Mouse (Mus musculus) forebrain, embryonic 14.5 days (tissue): Measurements from ENCODE around the gene Nacc1. TPM values are rescaled to one million over a fixed set of nuclear protein-coding genes. Genes with fewer than 3 reads are reported as not detected.

Experiments used
- ATAC-seq: fragments of 200-750 bp; cut with Nextera tagmentation; 2 replicates; pipeline ENCODE4 v1.8.0; 2017; ENCODE audit warnings: mild to moderate bottlenecking, moderate library complexity
- DNase-seq: peaks from one replicate; pipeline ENCODE4 v3.0.0-alpha.2; 2015; ENCODE audit warnings: low spot score
- H3K27ac ChIP-seq: fragments of 300-500 bp; sonication (generic); 2 replicates; pipeline ENCODE4 v1.5.1; 2014; ENCODE audit warnings: low read depth, mild to moderate bottlenecking, control low read depth, low read length, moderate library complexity
- H3K27me3 ChIP-seq: fragments of 300-500 bp; sonication (generic); replicated peaks from 2 replicates; pipeline ENCODE4 v1.6.1; 2014; ENCODE audit warnings: low read length, control low read depth, mixed read lengths; ENCODE audit not compliant: control insufficient read depth, insufficient read depth
- H3K36me3 ChIP-seq: fragments of 300-500 bp; sonication (generic); 2 replicates; pipeline ENCODE4 v1.6.1; 2014; ENCODE audit warnings: low read length, control low read depth; ENCODE audit not compliant: control insufficient read depth, insufficient read depth
- H3K4me1 ChIP-seq: fragments of 300-500 bp; sonication (generic); 2 replicates; pipeline ENCODE4 v1.6.1; 2014; ENCODE audit warnings: antibody characterized with exemption, low read length, control low read depth; ENCODE audit not compliant: control insufficient read depth, insufficient read depth
- H3K4me2 ChIP-seq: fragments of 300-500 bp; sonication (generic); 2 replicates; pipeline ENCODE4 v1.6.1; 2014; ENCODE audit warnings: mild to moderate bottlenecking, control low read depth, low read length
- H3K4me3 ChIP-seq: fragments of 300-500 bp; sonication (generic); 2 replicates; pipeline ENCODE4 v1.5.1; 2014; ENCODE audit warnings: low read depth, low read length, control low read depth
- H3K9ac ChIP-seq: fragments of 300-500 bp; sonication (generic); 2 replicates; pipeline ENCODE4 v1.6.1; 2014; ENCODE audit warnings: mild to moderate bottlenecking, low read length, control low read depth, moderate library complexity
- H3K9me3 ChIP-seq: fragments of 300-500 bp; sonication (generic); replicated peaks from 2 replicates; pipeline ENCODE4 v1.6.1; 2016; ENCODE audit warnings: low read length, control low read depth, mixed read lengths; ENCODE audit not compliant: control insufficient read depth
- WGBS: fragments of 180-500 bp; shearing (Covaris S2); extraction: QIAGEN DNeasy Blood & Tissue Kit; methylation state at CpG from one replicate; pipeline ENCODE4 v1.1.7; 2014; 5-methylcytosine and 5-hydroxymethylcytosine counted together
- polyA plus RNA-seq: library from polyadenylated mRNA; unstranded; fragments of >200 nt; fragmentation: Nextera tagmentation; extraction: Ambion mirVana; gene quantifications from 2 replicates; pipeline ENCODE4 v1.2.1, GENCODE M21; 2014

The Nacc1 gene
- polyA plus RNA-seq, 1 experiment from 2014 or later, result 17.6 TPM

DNA sequence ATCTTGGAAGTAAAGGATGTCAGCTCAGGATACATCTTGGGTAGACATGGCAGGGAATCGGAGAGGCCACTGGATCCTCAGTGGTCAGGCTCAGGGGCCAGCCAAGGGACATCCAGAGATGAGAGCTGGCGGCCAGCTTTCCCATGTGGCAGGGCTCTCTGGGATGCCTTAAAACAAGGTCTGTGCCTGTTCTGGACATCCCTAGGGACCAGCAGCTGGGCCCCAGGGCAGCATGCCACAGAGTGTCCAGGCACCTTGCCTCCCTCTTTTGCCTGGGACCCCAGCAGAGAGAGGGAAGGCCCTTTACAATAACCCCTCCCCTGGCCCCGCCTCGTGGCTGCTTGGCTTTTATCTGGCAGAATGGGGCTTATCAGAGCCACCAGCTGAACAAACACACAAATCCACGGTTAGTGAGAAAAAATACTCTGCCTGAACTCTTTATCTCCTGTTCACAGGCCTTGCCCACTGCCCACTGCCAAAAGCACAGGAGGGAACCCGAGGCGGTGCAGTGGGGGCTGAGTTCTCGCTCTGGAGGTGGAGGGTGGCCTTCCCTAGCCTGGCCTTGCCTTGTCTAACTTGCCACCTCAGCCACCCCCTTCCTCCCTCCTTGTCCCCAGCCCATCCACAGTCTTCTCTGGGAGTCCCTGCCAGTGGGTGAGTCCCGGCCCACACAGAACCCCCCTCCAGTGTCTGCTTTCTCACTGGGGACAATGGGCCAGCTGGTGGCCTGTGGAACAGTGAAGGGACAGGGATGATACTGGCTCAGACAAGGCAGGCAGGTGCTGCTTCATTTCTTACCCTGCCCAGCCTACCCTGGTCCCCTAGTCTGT is 43.1 kb upstream of the Nacc1 start:
- Histone ChIP-seq H3K36me3 (peaks cover 32% of the 10 kb centered on the region), H3K27ac (peak overlapping the region; percentile 92), H3K4me2 (peak overlapping the region; percentile 23), H3K27me3 (no peaks in the 10 kb centered on the region), H3K9ac (peak overlapping the region; percentile 51), H3K4me1 (peaks cover 80% of the 10 kb centered on the region), H3K4me3 (no peak overlapping the region), H3K9me3 (no peaks in the 10 kb centered on the region)
- WGBS, result 23% methylated on average over 9 of the region's 9 CpGs
- DNase-seq (no peak), ATAC-seq (peak; percentile 15)

DNA sequence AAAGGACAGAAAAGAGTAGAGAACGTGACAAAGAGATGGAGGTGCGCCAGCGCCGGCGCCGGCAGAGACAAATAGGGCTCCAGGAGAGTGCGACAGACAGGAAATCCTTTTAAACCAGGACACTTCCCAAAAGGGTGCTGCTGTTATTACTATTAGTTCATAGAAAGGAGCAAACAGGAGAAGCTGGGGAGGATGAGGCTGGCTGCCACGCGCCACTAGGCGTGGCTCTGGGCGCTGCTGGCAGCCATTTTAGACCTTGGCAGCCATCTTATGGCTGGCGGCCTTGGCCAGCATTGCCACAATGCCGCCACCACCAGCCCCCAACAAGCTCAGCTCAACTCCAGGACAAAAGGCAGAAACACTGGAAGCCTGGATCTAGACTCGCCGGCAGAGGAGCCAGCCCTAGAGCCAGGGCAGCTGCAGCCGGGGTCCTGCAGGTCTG is 42.3 kb upstream of the Nacc1 start:
- H3K4me2 ChIP-seq, result peak overlapping the region; percentile 23
- H3K9ac ChIP-seq, result peak overlapping the region; percentile 51; the same call in 1 of the 2 replicates
- H3K9me3 ChIP-seq, result no peaks in the 10 kb centered on the region
- no peaks in the 10 kb centered on the region for H3K27me3 ChIP-seq
- peaks cover 85% of the 10 kb centered on the region for H3K4me1 ChIP-seq
- H3K36me3 ChIP-seq, result peaks cover 38% of the 10 kb centered on the region
- peak overlapping the region; percentile 92 for H3K27ac ChIP-seq
- ATAC-seq, result no peak
- no peak overlapping the region for H3K4me3 ChIP-seq
- WGBS, result 73% methylated on average over 16 of the region's 16 CpGs
- DNase-seq, result no peak

DNA sequence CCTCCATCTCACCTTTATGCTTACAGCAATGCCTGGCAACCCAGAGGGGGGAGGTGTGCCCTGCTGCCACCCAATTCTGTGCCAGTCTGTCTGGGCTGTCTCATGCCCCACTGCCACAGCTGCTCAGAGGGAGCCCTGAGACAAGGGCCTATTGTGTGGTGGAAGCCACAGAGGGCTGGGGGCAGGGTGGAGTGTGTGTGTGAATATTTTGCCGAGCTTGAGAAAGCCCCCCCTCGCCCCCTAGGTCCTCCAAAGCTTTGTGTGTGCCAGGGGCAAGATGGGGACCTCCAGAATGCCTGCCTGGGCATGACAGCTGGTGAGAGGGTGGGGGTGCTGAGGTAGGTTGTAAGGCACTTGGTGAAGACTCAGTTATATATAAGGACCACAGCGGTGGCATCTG is 40.8 kb upstream of the Nacc1 start:
- no peak overlapping the region for H3K9ac ChIP-seq
- H3K4me2 ChIP-seq, result peak overlapping the region; percentile 2; the same call in 1 of the 2 replicates
- H3K9me3 ChIP-seq, result no peaks in the 10 kb centered on the region
- peak overlapping the region; percentile 92 for H3K27ac ChIP-seq
- peaks cover 47% of the 10 kb centered on the region for H3K36me3 ChIP-seq
- H3K4me3 ChIP-seq, result no peak overlapping the region
- peak; percentile 90 for DNase-seq
- peak; percentile 89 for ATAC-seq
- 23% methylated on average over 3 of the region's 3 CpGs for WGBS
- peaks cover 82% of the 10 kb centered on the region for H3K4me1 ChIP-seq
- H3K27me3 ChIP-seq, result no peaks in the 10 kb centered on the region

DNA sequence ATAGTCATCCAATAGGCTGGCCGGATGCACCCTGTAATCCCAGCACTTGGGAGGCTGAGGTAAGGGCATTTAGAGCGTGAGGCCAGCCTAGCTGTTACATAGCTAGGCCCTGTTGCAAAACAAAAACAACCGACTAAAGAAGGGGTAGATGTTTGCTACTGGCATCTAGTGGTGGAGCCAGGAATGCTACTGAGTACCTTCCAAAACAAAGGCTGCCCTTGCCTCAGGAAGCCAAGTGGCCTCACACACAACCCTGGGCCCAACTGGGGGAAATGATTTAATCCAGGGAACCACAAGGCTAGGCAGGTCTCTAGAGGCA is 38.2 kb upstream of the Nacc1 start:
- Histone ChIP-seq H3K9ac (peak overlapping the region; percentile 45; the same call in 1 of the 2 replicates), H3K27ac (peak overlapping the region; percentile 93), H3K36me3 (peaks cover 66% of the 10 kb centered on the region), H3K4me2 (no peak overlapping the region), H3K4me3 (no peak overlapping the region), H3K9me3 (no peaks in the 10 kb centered on the region), H3K4me1 (peaks cover 74% of the 10 kb centered on the region), H3K27me3 (no peaks in the 10 kb centered on the region)
- ATAC-seq, result no peak
- DNase-seq, result no peak
- WGBS, result 11% methylated on average over 3 of the region's 3 CpGs

DNA sequence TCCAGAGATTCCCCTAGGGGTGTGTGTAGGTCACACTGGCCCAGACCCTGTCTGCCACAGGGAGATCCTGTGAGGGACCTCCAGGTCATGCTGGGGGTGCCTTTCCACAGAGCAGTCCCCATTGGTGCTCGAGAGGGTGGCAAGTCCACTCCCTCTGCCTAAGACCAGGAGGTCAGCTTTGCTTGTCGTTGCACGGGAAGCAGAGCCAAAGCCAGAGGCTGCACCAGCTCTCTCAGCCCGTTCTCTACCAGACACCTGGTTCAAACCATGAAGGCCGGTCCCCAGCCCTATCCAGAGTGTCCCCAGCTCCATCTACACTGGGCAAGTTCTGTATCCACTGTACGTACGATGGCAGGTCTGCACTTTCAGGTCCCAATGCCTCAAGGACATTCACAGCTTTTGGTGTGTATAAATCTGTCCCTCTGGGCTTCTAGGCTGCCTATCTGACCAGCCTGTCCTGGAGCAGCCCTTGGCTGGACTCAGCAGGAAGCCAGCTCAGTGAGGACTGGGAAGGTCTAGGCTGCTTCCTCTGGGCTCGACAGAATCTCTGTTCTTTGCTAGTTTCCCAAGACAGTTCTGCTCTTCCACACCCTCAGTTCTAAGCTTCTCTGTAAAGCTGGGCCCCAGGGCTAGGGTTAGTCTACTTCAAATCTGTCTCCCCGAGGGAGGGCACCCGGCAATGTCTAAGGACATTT is 37.7 kb upstream of the Nacc1 start:
- H3K9ac ChIP-seq, result peak overlapping the region; percentile 45; the same call in 1 of the 2 replicates

DNA sequence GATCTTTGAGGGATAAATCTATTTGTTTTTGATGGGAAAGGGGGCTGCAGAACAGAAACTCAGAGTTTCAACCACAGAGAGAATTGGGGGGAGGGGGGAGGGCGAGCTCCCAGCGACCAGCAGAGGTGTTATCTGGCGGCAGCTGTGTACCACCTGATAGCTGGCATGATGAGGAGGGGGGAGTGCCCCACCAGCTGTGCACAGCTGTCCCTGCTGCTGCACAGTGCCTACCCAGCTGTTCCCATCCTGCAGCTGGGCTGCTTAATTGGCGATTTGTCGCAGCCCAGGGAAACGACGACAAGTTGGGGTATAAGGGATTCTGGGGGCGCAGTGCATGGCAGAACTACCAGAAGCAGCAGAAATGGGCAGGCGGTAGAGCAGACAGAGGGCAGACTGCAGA is 37.0 kb upstream of the Nacc1 start:
- WGBS, result 43% methylated on average over 9 of the region's 9 CpGs
- Histone ChIP-seq H3K27me3 (no peaks in the 10 kb centered on the region), H3K9me3 (no peaks in the 10 kb centered on the region), H3K4me3 (no peak overlapping the region), H3K9ac (peak overlapping the region; percentile 45), H3K27ac (peak overlapping the region; percentile 93), H3K36me3 (peaks cover 78% of the 10 kb centered on the region), H3K4me2 (no peak overlapping the region), H3K4me1 (peaks cover 63% of the 10 kb centered on the region)
- DNase-seq, result no peak
- ATAC-seq, result no peak

More for the DNA sequence above, 37.7 kb upstream of the Nacc1 start:
- peak overlapping the region; percentile 93 for H3K27ac ChIP-seq
- peaks cover 69% of the 10 kb centered on the region for H3K4me1 ChIP-seq
- no peak overlapping the region for H3K4me3 ChIP-seq
- H3K4me2 ChIP-seq, result no peak overlapping the region
- H3K36me3 ChIP-seq, result peaks cover 71% of the 10 kb centered on the region
- DNase-seq, result no peak
- no peaks in the 10 kb centered on the region for H3K27me3 ChIP-seq
- 57% methylated on average over 10 of the region's 10 CpGs for WGBS
- no peaks in the 10 kb centered on the region for H3K9me3 ChIP-seq
- no peak for ATAC-seq

DNA sequence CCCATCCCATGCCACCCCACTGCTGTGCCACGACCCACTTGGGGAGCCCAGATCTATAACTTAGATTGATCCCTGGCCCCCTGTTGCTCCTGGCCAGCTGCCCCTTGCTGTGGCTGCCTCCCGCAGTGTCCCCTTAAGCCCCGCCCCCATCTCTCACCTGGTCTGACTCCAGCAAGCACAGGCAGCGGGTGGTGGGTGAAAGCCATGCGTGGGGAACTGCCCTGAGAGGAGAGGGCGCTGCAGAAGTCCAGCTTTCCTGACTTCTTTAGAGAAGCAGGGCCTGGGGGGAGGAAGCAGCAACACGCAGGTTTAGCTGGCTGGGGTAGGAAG is 35.9 kb upstream of the Nacc1 start:
- peak overlapping the region; percentile 54 for H3K9ac ChIP-seq
- peak overlapping the region; percentile 93 for H3K27ac ChIP-seq
- peak overlapping the region; percentile 20; the same call in 1 of the 2 replicates for H3K4me2 ChIP-seq
- peaks cover 85% of the 10 kb centered on the region for H3K36me3 ChIP-seq
- H3K9me3 ChIP-seq, result no peaks in the 10 kb centered on the region
- WGBS, result 19% methylated on average over 7 of the region's 7 CpGs
- no peak overlapping the region for H3K4me3 ChIP-seq
- DNase-seq (no peak), ATAC-seq (no peak)
- H3K27me3 ChIP-seq, result no peaks in the 10 kb centered on the region
- H3K4me1 ChIP-seq, result peaks cover 52% of the 10 kb centered on the region

DNA sequence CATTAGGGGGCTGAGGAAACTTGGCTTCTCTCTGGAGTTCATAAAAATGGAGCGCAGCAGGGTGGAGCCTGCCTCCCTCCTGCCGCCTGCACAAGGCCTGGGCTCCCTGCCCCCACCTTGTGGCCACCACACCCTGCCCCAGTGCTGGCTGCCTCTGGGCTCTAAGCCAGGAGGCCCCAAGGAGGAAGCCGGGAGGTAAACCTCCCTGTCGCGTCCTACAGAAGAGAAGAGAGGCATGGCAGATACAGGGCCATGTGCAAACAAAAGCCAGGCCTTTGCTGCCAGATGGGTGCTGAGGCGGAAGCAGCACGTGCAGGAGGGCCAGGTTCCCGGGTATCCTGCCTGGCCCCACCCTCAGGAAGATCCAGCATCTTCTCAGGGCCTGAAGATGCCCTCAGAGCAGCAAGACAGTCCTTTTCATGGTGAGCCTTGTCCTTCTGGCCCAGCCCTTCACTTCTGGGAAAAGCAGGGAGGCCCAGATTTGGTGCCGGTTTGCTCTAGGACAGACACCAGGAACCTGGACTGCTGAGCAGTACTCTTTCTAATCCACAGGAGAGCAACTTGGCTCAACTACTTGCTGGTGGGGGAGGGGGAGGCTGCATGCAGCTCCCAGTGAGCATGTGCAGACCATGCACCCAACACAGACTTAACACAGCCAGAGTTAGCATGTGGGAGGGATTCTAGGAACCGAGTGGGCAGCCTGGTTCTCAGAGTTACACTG is 35.3 kb upstream of the Nacc1 start, which contains the start of gene G430095P16Rik:
Gene G430095P16Rik, plus strand, starts transcription at position 158 of the 721 bp plus-strand sequence.
- H3K4me3 ChIP-seq, result no peak within 1 kb of the TSS
- peaks cover 48% of the 10 kb centered on the region for H3K4me1 ChIP-seq
- peak within 1 kb of the TSS; percentile 54 for H3K9ac ChIP-seq
- peak within 1 kb of the TSS; percentile 93 for H3K27ac ChIP-seq
- peaks cover 88% of the 10 kb centered on the region for H3K36me3 ChIP-seq
- WGBS, result 7% methylated on average over 8 of the region's 10 CpGs
- DNase-seq, result peak; percentile 88
- peak within 1 kb of the TSS; percentile 20; the same call in 1 of the 2 replicates for H3K4me2 ChIP-seq
- peak; percentile 83 for ATAC-seq
- no peaks in the 10 kb centered on the region for H3K9me3 ChIP-seq
- H3K27me3 ChIP-seq, result no peaks in the 10 kb centered on the region
